Mouse (Mus musculus) cortical plate, adult 2 months (tissue): ENCODE data around the gene Fbxo2. TPM values are rescaled to one million over a fixed set of nuclear protein-coding genes. Genes with fewer than 3 reads are reported as not detected.
A peak's percentile ranks its signal among the peaks of the same experiment; 100 is the strongest.
"Not testable (repeated sequence)": the region's sequence is repeated elsewhere in the genome, so short reads cannot be mapped to it uniquely, and the experiment has no call there.

Experiments
- H3K27ac ChIP-seq: fragments of 200-500 bp; 2 replicates; pipeline ENCODE4 v1.5.1; 2012; ENCODE audit warnings: low read length, control low read depth, inconsistent platforms; ENCODE audit not compliant: insufficient read depth
- H3K4me1 ChIP-seq: fragments of 200-500 bp; 2 replicates; pipeline ENCODE4 v1.6.1; 2011; ENCODE audit warnings: low read length; ENCODE audit not compliant: control insufficient read depth, insufficient read depth
- H3K4me3 ChIP-seq: fragments of 200-500 bp; 2 replicates; pipeline ENCODE4 v1.5.1; 2011; ENCODE audit warnings: mild to moderate bottlenecking, low read length, control low read depth; ENCODE audit not compliant: insufficient read depth
- CTCF ChIP-seq: fragments of 200-500 bp; IDR thresholded peaks from 2 replicates; pipeline ENCODE4 v1.5.1; 2011; ENCODE audit warnings: mild to moderate bottlenecking, control low read depth, low read length; ENCODE audit not compliant: insufficient read depth; ENCODE audit errors: extremely low read depth
- POLR2A ChIP-seq: fragments of 200-500 bp; IDR thresholded peaks from 2 replicates; pipeline ENCODE4 v1.6.1; 2011; ENCODE audit warnings: mild to moderate bottlenecking, low read length, control low read depth; ENCODE audit not compliant: insufficient read depth; ENCODE audit errors: extremely low read depth
- polyA plus RNA-seq: library from polyadenylated mRNA; depleted of rRNA; stranded (reverse); fragments of >200 nt; gene quantifications from 2 replicates; pipeline ENCODE4 v1.2.3, GENCODE M21; 2012

Gene Fbxo2
- polyA plus RNA-seq, 1 experiment: 142 TPM

DNA sequence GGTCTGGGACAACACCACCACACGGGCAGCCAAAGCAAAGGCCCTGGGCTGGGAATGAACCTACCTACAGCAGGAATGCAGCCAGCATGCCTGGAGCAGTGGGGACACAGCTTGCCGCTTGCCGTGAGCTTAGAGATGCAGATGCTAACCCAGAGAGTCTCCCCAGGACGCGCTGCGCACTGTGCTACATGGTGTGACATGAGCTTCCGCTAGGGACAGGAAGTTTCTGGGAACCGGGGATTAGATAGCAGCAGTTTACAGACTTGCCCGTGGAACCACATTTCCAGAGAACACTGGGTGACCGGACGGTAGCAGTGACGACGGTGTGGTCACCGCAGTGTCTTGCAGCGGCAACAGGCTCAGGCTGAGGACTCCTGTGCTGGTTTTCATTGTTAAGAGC is 9.2 kb downstream of the Fbxo2 start:
- no peak overlapping the region for H3K4me3 ChIP-seq
- TF ChIP-seq CTCF: no peak
- TF ChIP-seq POLR2A: no peak
- H3K27ac ChIP-seq: no peak overlapping the region
- H3K4me1 ChIP-seq: 0 out of 2 replicates have a peak, but pooled peaks cover 2% of the 10 kb centered on the region

DNA sequence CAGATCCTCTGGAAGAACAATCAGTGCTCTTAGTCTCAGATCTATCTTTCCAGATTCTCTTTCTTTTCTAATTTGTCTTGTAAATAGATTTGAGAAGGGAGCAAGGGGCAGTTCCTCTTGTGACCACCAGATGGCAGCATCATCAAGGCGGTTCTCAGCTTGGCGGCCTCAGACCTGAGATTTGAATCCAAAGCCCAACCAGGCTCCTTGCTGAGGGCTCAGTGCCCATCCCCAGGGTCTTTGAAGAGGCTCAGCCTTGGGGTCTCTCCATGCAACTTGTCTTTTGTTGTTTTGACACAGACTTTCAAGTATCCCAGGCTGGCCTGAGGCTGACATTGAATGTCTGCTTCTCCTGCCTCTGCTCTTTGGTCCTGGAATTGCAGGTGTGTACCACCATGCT is 10.4 kb downstream of the Fbxo2 start:
- H3K4me3 ChIP-seq: no peak overlapping the region
- H3K4me1 ChIP-seq: 0 out of 2 replicates have a peak, but pooled peaks cover 2% of the 10 kb centered on the region
- H3K27ac ChIP-seq: no peak overlapping the region
- no peak for TF ChIP-seq POLR2A
- peak; percentile 97 for TF ChIP-seq CTCF

DNA sequence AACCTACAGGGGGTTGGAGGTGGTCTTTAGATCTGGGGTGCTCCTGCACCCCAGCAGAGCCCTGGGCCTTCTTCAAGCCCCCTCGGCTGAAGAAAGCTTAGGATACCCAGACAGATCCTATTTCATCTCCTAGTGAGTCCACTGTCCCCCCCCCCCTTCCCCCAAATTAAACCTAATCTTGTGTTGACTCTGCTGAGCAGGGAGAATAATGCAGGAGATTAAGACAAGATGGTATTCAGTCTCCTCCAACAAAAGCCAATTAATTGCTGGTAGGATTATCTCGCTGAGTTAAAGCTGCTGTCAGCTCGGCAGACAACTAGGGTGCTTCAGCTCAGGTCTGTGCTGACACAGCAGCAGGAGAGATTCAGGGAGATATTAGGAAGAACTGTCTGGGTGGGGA is 10.8 kb downstream of the Fbxo2 start:
- Histone ChIP-seq H3K4me3 (no peak overlapping the region), H3K27ac (no peak overlapping the region), H3K4me1 (no peaks in the 10 kb centered on the region)
- no peak for TF ChIP-seq POLR2A
- TF ChIP-seq CTCF: no peak

DNA sequence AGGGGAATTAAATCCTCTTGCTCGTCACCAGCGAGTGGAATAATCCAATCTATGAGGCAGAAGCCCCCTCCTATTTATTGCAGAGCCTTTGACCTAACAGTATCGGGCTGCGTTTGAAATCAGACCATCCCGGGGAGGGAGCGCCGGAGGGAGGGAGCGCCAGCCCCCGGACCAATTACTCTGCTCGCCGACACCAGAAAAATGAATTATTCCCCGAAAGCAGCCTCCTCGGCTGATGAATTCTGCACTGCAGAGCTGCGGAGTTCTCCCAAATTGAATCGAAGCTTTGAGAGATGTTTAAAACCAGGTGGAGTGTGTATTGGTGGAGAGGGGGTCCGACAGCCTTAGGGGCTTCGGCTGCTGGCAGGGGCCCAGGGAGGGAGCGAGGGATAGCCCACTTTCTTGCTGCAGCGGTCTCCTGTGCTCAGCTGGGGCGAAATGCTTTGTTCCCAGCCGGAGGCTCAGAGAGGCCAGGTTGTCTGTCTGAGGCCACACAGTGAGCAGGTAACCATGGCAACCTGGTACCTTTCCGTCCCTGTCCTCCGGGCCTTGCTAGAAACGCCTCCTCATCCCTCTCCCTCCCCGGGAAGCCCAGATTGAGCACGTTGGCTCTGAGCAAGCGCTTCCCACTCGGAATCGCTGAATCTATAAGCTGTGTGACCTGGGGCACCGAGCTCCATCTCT is 13.5 kb downstream of the Fbxo2 start:
- no peak for TF ChIP-seq POLR2A
- TF ChIP-seq CTCF: no peak
- Histone ChIP-seq H3K4me1 (no peaks in the 10 kb centered on the region), H3K4me3 (peak overlapping the region; percentile 14; the same call in 1 of the 2 replicates), H3K27ac (peak overlapping the region; percentile 20)

DNA sequence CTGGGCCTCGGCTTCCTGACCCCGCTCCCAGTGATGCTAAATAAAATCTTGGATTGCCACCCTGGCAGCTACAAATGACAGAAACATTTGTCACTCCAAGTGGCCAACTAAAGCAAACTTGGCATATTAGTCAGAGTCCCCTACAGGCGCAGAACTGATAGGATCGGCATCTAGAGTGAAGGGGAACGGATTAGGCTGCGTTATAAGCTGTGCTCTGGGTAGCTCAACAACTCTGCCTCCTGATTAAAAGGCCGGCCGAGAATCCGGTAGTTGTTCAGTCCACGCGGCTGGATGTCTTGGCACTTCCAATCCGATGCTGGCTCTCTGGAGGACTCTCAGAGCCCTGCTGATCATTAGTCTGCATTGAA is 14.1 kb downstream of the Fbxo2 start:
- Histone ChIP-seq H3K4me1 (no peaks in the 10 kb centered on the region), H3K27ac (no peak overlapping the region), H3K4me3 (peak overlapping the region; percentile 14; the same call in 1 of the 2 replicates)
- TF ChIP-seq POLR2A (no peak), CTCF (no peak)

DNA sequence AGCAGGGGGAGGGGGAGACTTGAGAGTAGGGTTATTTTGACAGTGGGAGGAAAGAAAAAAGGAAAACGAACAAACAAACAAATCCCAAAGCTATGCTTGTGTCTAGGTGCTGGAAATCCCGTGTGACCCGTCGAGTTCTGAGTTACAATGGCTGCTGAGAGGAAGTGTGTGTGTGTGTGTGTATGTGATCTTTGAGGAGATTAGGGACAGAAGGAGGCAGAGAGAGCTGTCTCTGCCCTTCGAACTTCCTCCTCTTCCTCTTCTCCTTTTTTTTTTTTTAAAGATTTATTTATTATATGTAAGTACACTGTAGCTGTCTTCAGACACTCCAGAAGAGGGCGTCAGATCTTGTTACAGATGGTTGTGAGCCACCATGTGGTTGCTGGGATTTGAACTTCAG is 16.2 kb downstream of the Fbxo2 start:
- H3K27ac ChIP-seq, H3K4me1 ChIP-seq, H3K4me3 ChIP-seq: not testable (repeated sequence)

DNA sequence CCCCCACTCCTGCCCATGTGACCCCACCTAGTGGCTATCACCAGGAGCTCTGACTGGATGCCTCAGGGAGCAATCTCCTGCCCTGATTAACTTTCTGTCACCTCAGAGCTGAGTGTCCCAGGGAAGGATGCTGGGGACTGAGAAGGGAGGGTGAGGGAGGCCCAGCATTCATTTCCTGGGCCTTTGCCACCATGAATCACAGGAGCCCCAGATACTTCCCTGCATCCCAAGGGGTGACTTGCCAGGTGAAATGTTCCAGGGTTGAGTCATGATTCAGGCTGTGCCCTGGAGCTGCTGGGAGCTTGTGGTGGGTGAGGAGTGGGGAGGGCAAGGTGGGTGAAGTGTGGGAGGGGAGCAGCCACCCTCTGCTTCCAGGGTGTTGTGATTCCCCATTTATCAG is 17.3 kb downstream of the Fbxo2 start:
- H3K27ac ChIP-seq: no peak overlapping the region
- TF ChIP-seq CTCF (no peak), POLR2A (no peak)
- H3K4me3 ChIP-seq: no peak overlapping the region

DNA sequence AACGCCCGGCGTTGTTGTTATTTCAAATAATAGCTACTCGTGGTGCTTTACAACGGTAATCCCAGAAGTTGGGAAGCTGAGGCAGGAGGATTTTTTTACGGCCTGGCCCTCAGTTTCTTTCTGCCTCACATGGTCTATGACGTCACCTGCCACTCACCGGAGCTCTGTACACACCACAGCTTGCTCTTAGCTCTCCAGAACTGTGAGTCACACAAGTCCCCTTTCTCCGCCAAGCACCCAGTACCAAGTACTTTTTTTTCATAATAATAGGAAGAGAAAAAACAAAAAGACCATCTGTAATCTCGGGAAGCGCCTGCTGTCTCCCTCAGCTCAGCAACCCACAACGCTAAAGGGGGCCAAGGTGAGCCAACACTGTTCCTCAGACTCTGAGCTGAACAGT is 21.1 kb downstream of the Fbxo2 start:
- Histone ChIP-seq H3K4me3 (no peak overlapping the region), H3K4me1 (no peaks in the 10 kb centered on the region), H3K27ac (no peak overlapping the region)
- no peak for TF ChIP-seq POLR2A
- no peak for TF ChIP-seq CTCF

More for the DNA sequence above, 17.3 kb downstream of the Fbxo2 start:
- H3K4me1 ChIP-seq: no peaks in the 10 kb centered on the region

DNA sequence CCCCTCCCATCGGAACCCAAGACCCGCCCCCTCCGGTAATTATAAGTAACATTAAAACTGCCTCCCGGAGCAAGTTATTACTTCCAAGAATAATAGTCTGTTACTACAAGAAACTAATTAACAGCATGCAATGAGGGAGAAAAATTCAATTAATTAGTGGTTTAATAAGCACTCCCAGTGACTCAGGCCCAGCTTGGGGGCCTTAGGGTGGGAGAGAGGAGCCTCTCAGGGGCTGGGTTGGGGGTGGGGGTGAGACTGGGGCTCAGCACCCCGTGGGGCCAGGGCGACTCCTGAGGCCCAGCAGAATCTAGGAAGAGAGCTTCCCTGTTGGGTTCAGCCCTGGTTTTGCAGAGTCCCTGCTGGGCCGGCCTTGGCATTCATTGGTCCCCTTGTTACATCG is 21.9 kb downstream of the Fbxo2 start:
- no peak for TF ChIP-seq CTCF
- no peak for TF ChIP-seq POLR2A
- Histone ChIP-seq H3K4me3 (no peak overlapping the region), H3K27ac (no peak overlapping the region), H3K4me1 (no peaks in the 10 kb centered on the region)

DNA sequence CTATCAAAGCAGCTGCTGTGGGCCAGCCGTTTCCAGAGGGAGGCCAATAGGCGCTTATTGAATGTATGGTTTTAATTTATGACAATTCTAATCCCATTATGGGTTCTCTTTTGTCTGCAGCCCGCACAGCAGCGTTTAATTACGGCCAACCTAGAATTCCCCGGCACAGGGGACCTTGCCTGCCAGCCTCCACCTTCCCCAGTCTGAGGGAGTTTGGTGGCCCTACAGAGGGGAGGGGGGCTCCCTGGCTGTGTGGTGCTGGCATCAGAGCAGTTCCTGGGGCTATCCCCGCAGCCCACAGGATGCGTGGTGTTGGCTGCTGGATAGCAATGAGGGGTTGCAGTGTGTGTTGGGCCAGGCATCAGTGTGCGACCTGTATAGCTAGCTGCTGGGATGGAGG is 24.1 kb downstream of the Fbxo2 start:
- Histone ChIP-seq H3K4me3 (no peak overlapping the region), H3K27ac (no peak overlapping the region), H3K4me1 (no peaks in the 10 kb centered on the region)
- TF ChIP-seq CTCF: no peak
- no peak for TF ChIP-seq POLR2A

DNA sequence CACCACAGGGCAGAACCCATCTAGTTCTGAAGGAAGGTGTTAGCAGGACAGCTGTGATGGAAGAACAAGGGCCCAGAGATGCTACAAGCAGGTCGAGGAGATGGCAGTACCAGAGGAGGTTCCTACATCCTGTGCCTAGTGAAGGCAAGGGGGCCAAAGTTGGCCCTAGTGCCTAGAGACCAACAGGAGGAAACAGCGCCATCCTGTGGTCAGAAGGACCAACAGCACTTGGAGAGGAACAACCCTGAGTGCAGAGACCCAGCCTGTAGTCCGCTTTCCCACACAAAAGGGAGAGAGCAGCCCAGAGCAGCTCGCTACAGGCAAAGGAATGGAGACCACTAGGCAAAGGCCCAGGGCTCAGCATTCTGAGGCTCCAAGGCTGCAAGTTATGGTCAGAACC is 25.4 kb downstream of the Fbxo2 start:
- Histone ChIP-seq H3K4me3 (no peak overlapping the region), H3K27ac (no peak overlapping the region), H3K4me1 (no peaks in the 10 kb centered on the region)
- TF ChIP-seq CTCF: no peak
- TF ChIP-seq POLR2A: no peak

DNA sequence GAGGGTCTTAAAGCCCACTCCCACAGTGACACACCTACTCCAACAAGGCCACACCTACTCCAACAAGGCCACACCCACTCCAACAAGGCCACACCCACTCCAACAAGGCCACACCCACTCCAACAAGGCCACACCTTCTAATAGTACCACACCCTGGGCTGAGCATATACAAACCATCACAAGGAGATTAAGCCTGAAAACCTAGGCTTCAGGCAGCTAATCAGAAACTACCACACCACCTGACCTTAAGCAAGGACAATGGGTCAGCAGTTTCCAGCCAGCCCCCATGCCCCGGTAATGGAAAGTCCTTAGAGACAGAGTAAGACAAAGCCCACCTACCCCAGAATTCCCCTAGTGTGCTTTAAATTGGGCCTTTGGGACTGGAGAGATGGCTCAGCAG is 28.3 kb downstream of the Fbxo2 start:
- not testable (repeated sequence) for H3K4me3 ChIP-seq, H3K4me1 ChIP-seq, H3K27ac ChIP-seq
